Mouse (Mus musculus) heart, embryonic 11.5 days (tissue): ENCODE measurements around the gene Pgam1. TPM values are rescaled to one million over a fixed set of nuclear protein-coding genes. Genes with fewer than 3 reads are reported as not detected.

ENCODE experiments used
- ATAC-seq: fragments of 200-750 bp; cut with Nextera tagmentation; replicated peaks from 2 replicates; pipeline ENCODE4 v1.8.0; 2017; ENCODE audit warnings: moderate library complexity; ENCODE audit not compliant: insufficient number of reproducible peaks, low FRiP score, low TSS enrichment
- H3K27ac ChIP-seq: fragments of 300-500 bp; sonication (generic); 2 replicates; pipeline ENCODE4 v1.5.1; 2014; ENCODE audit warnings: mild to moderate bottlenecking, low read depth, low read length
- H3K27me3 ChIP-seq: fragments of 300-500 bp; sonication (generic); 2 replicates; pipeline ENCODE4 v1.6.1; 2014; ENCODE audit warnings: mild to moderate bottlenecking, low read length, mixed read lengths; ENCODE audit not compliant: control insufficient read depth, insufficient read depth
- H3K36me3 ChIP-seq: fragments of 300-500 bp; sonication (generic); 2 replicates; pipeline ENCODE4 v1.6.1; 2014; ENCODE audit warnings: mild to moderate bottlenecking, low read length, moderate library complexity, mixed read lengths; ENCODE audit not compliant: control insufficient read depth, insufficient read depth
- H3K4me1 ChIP-seq: fragments of 300-500 bp; sonication (generic); 2 replicates; pipeline ENCODE4 v1.6.1; 2014; ENCODE audit warnings: low read length; ENCODE audit not compliant: control insufficient read depth, insufficient read depth
- H3K4me2 ChIP-seq: fragments of 300-500 bp; sonication (generic); 2 replicates; pipeline ENCODE4 v1.6.1; 2014; ENCODE audit warnings: mild to moderate bottlenecking, moderate library complexity
- H3K4me3 ChIP-seq: fragments of 300-500 bp; sonication (generic); 2 replicates; pipeline ENCODE4 v1.5.1; 2014; ENCODE audit warnings: low read depth, low read length
- H3K9ac ChIP-seq: fragments of 300-500 bp; sonication (generic); 2 replicates; pipeline ENCODE4 v1.6.1; 2014; ENCODE audit warnings: mild to moderate bottlenecking, low read depth, low read length, moderate library complexity
- H3K9me3 ChIP-seq: fragments of 300-500 bp; sonication (generic); replicated peaks from 2 replicates; pipeline ENCODE4 v1.6.1; 2016; ENCODE audit warnings: low read length; ENCODE audit not compliant: control insufficient read depth
- WGBS: fragments of 180-500 bp; shearing (Covaris S2); extraction: QIAGEN DNeasy Blood & Tissue Kit; methylation state at CpG from one replicate; pipeline ENCODE4 v1.1.7; 2014; ENCODE audit not compliant: insufficient replicate concordance; 5-methylcytosine and 5-hydroxymethylcytosine counted together
- polyA plus RNA-seq: library from polyadenylated mRNA; unstranded; fragments of >200 nt; fragmentation: Nextera tagmentation; extraction: Ambion mirVana; gene quantifications from 2 replicates; pipeline ENCODE4 v1.2.1, GENCODE M21; 2014

The Pgam1 gene
- polyA plus RNA-seq, 1 experiment from 2014 or later = 1,127 TPM

DNA sequence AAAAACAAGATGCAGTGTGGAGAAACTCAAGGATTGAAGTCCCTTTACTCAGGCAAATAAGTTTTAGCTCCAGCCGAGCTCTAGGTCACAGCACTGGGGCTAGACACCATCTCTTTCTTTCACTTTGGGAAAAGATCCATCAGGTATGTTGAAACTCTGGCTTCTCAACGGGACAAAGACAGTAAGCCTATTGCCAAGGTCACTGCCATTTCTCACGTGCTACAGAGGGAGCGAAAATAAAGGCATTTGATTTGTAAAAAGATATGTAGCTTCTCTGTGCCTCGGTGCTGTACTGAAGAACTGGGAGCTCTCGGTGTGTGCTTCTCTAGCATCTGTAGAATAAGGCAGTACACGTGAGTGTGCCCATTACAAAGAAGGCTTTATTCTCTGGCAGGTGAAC is 32.1 kb downstream of the Pgam1 start:
- no peak for ATAC-seq
- no peak overlapping the region for H3K27ac ChIP-seq
- no peaks in the 10 kb centered on the region for H3K27me3 ChIP-seq
- H3K4me2 ChIP-seq = no peak overlapping the region
- H3K4me3 ChIP-seq = no peak overlapping the region
- no peaks in the 10 kb centered on the region for H3K4me1 ChIP-seq
- no peak overlapping the region for H3K9ac ChIP-seq
- 85% methylated on average over 7 of the region's 7 CpGs for WGBS
- peaks cover 58% of the 10 kb centered on the region for H3K36me3 ChIP-seq
- no peaks in the 10 kb centered on the region for H3K9me3 ChIP-seq

GRCm38 (mm10) chr19:41952287-41952686 is 40.6 kb downstream of the Pgam1 start:
- no peak overlapping the region for H3K27ac ChIP-seq
- H3K9me3 ChIP-seq = no peaks in the 10 kb centered on the region
- H3K36me3 ChIP-seq = peaks cover 49% of the 10 kb centered on the region
- 81% methylated on average over 4 of the region's 4 CpGs for WGBS
- H3K27me3 ChIP-seq = no peaks in the 10 kb centered on the region
- ATAC-seq = no peak
- no peak overlapping the region for H3K4me3 ChIP-seq
- no peak overlapping the region for H3K4me2 ChIP-seq
- no peak overlapping the region for H3K9ac ChIP-seq
- H3K4me1 ChIP-seq = no peaks in the 10 kb centered on the region

- no peak overlapping the region for H3K4me3 ChIP-seq
- peaks cover 48% of the 10 kb centered on the region for H3K36me3 ChIP-seq
- H3K4me2 ChIP-seq = no peak overlapping the region
- H3K27ac ChIP-seq = no peak overlapping the region
- H3K9ac ChIP-seq = no peak overlapping the region
- H3K27me3 ChIP-seq = no peaks in the 10 kb centered on the region
- ATAC-seq = no peak
- WGBS = 82% methylated on average over 3 of the region's 3 CpGs
- H3K9me3 ChIP-seq = no peaks in the 10 kb centered on the region
- no peaks in the 10 kb centered on the region for H3K4me1 ChIP-seq
These were observed 41.9 kb downstream of the Pgam1 start for GRCm38 (mm10) chr19:41953574-41953973.

Other genes with a start within 250 kb of the Pgam1 start
- gene Slit1, start 168.3 kb upstream of the Pgam1 start, polyA plus RNA-seq = 0.11 TPM in 2 replicates
- 20.8 and 22.8 TPM in 2 replicates for gene Arhgap19, start 109.9 kb upstream of the Pgam1 start, polyA plus RNA-seq
- 3.5 and 3.6 TPM in 2 replicates for gene Frat1, start 82.0 kb upstream of the Pgam1 start, polyA plus RNA-seq
- gene Frat2, start 63.8 kb upstream of the Pgam1 start, polyA plus RNA-seq = 1.1 and 2.2 TPM in 2 replicates
- 8.5 and 10.4 TPM in 2 replicates for gene Rrp12, start 15.8 kb upstream of the Pgam1 start, polyA plus RNA-seq
- 50.6 and 54.8 TPM in 2 replicates for gene Exosc1, start 21.5 kb downstream of the Pgam1 start, polyA plus RNA-seq
- gene Zdhhc16, start 21.6 kb downstream of the Pgam1 start, polyA plus RNA-seq = 49.5 and 49.6 TPM in 2 replicates
- 24.8 and 26.9 TPM in 2 replicates for gene Mms19, start 69.2 kb downstream of the Pgam1 start, polyA plus RNA-seq
- gene Ubtd1, start 69.8 kb downstream of the Pgam1 start, polyA plus RNA-seq = 9.7 and 10.2 TPM in 2 replicates
- gene Ankrd2, start 124.1 kb downstream of the Pgam1 start, polyA plus RNA-seq = not detected in 2 replicates
- 0.72 and 1.6 TPM in 2 replicates for gene Hoga1, start 133.7 kb downstream of the Pgam1 start, polyA plus RNA-seq
- not detected in 2 replicates for gene 4933411K16Rik, start 140.3 kb downstream of the Pgam1 start, polyA plus RNA-seq
- gene Morn4, start 174.4 kb downstream of the Pgam1 start, polyA plus RNA-seq = 17.7 and 18.7 TPM in 2 replicates
- 14.6 and 16.3 TPM in 2 replicates for gene Pi4k2a, start 178.5 kb downstream of the Pgam1 start, polyA plus RNA-seq
- gene Avpi1, start 217.1 kb downstream of the Pgam1 start, polyA plus RNA-seq = 29.5 and 31.1 TPM in 2 replicates
- 13.9 and 14.4 TPM in 2 replicates for gene Marveld1, start 235.5 kb downstream of the Pgam1 start, polyA plus RNA-seq